25 mouse cellular contexts compared by ENCODE assay signal in the genomic region with DNA sequence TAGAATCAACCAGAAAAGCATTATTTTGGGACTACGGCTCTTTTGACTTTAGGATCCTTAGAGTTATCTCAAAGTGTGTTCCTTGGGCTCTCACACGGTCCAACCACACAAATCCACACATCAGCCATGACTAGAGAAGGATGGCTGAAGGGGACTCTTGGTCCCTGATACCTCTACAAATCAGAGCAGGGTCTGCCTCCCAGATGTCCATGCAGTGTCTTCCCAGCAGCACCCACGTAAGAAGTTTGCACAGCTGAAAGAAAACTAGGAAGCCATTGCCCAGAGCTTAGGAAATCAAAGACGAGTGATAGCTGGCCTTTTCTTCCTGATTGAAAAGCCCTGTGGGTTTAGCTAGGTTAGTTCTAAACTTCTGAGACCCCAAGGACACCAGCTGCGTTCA.
"Had no signal": no experiment of that assay in that cellular context is flagged by ENCODE, and none has a peak within 500 bp of the region (broad histone marks: within the 10 kb centered on the region; RNA-seq: fewer than 3 reads in every experiment).

No protein-coding gene starts in this region.

- H3K4me2 ChIP-seq: embryonic facial prominence, embryonic 12.5 days; embryonic facial prominence, embryonic 13.5 days; embryonic facial prominence, embryonic 15.5 days; forebrain, embryonic 12.5 days; forebrain, embryonic 13.5 days; forebrain, embryonic 15.5 days had no signal

- H3K4me3 ChIP-seq: embryonic facial prominence, embryonic 10.5 days; embryonic facial prominence, embryonic 12.5 days; embryonic facial prominence, embryonic 13.5 days; embryonic facial prominence, embryonic 15.5 days; erythroblast, embryonic 14.5 days; forebrain, embryonic 10.5 days; forebrain, embryonic 12.5 days; forebrain, embryonic 13.5 days; forebrain, embryonic 15.5 days; gastrocnemius, adult 2 months; heart, adult 2 months had no signal

- H3K9ac ChIP-seq: embryonic facial prominence, embryonic 12.5 days; embryonic facial prominence, embryonic 13.5 days; embryonic facial prominence, embryonic 15.5 days; forebrain, embryonic 12.5 days; forebrain, embryonic 13.5 days; forebrain, embryonic 15.5 days; forebrain, postnatal 0 days had no signal

- DNase-seq: cerebellum, adult 8-10 months; cerebellum, adult 9-10 months; cerebellum, adult 9-11 months; cerebellum, postnatal 10 days; cerebellum, postnatal 14 days; cerebellum, postnatal 25 days; cerebellum, postnatal 36 days; embryo, embryonic 11 days; forebrain, postnatal 0 days; gastrocnemius, adult 2 months; gastrocnemius, postnatal 10 days; gastrocnemius, postnatal 14 days; gastrocnemius, postnatal 25 days; gastrocnemius, postnatal 36 days; heart, adult 18-20 months; heart, adult 2 months had no signal

- H3K27ac ChIP-seq: embryonic facial prominence, embryonic 10.5 days; embryonic facial prominence, embryonic 12.5 days; embryonic facial prominence, embryonic 13.5 days; embryonic facial prominence, embryonic 15.5 days; forebrain, embryonic 10.5 days; forebrain, embryonic 12.5 days; forebrain, embryonic 13.5 days; forebrain, embryonic 15.5 days; gastrocnemius, adult 2 months; heart, adult 2 months had no signal

- H3K9me3 ChIP-seq: embryonic facial prominence, embryonic 10.5 days; embryonic facial prominence, embryonic 12.5 days; embryonic facial prominence, embryonic 13.5 days; embryonic facial prominence, embryonic 15.5 days; forebrain, embryonic 10.5 days; forebrain, embryonic 12.5 days; forebrain, embryonic 13.5 days; forebrain, embryonic 15.5 days had no signal

- H3K36me3 ChIP-seq: embryonic facial prominence, embryonic 10.5 days; embryonic facial prominence, embryonic 12.5 days; embryonic facial prominence, embryonic 13.5 days; embryonic facial prominence, embryonic 15.5 days; forebrain, embryonic 10.5 days; forebrain, embryonic 12.5 days; forebrain, embryonic 15.5 days had no signal

- H3K27me3 ChIP-seq: embryonic facial prominence, embryonic 12.5 days; embryonic facial prominence, embryonic 13.5 days; embryonic facial prominence, embryonic 15.5 days; forebrain, embryonic 12.5 days; forebrain, embryonic 13.5 days; forebrain, embryonic 15.5 days had no signal
